Comparison of ENCODE assay signal across 20 mouse cellular contexts in the genomic region with DNA sequence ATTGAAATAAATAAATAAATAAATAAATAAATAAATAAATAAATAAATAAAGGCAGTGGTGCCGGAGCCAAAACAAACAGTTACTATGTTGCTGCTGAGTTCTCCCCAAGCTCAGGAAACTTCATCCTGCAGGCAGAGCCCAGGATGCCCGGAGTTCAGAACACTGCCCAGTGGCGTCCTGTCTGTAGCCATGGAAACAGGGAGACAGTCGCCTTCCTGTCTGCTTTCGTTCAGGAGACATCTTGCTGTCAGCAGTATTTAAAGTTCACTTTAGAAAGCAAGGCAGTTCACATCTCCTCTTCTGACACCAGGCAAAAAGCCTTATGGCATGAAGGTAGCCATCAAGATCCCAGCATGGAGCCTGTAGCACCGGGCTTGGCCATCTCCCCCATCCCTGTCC. TPM values are rescaled to one million over a fixed set of nuclear protein-coding genes. Genes with fewer than 3 reads are reported as not detected.
A peak's percentile ranks its signal among the peaks of the same experiment; 100 is the strongest.
DNase-seq lines count a peak whose midpoint lies in the region; ATAC-seq and TF ChIP-seq lines count a peak whose summit lies in the region.
"Had no signal": no experiment of that assay in that cellular context is flagged by ENCODE, and none has a peak within 500 bp of the region (broad histone marks: within the 10 kb centered on the region; RNA-seq: fewer than 3 reads in every experiment).

No protein-coding gene starts in this region.

- H3K27me3 ChIP-seq in hindbrain, postnatal 0 days (ENCODE audit: insufficient read depth, low read length) = no peaks in the 10 kb centered on the region
- H3K27me3 ChIP-seq in hindbrain, embryonic 11.5 days (ENCODE audit: control insufficient read depth, insufficient read depth, low read length) = no peaks in the 10 kb centered on the region
- no peaks in the 10 kb centered on the region for H3K27me3 ChIP-seq in midbrain, embryonic 13.5 days
- no peaks in the 10 kb centered on the region for H3K27me3 ChIP-seq in midbrain, embryonic 11.5 days (ENCODE audit: control insufficient read depth, insufficient read depth, low read length)
- no peaks in the 10 kb centered on the region for H3K27me3 ChIP-seq in liver, postnatal 0 days (ENCODE audit: insufficient read depth, low read length)
- H3K27me3 ChIP-seq: forebrain, embryonic 15.5 days had no signal

- DNase-seq in hindbrain, postnatal 0 days (ENCODE audit: low spot score) = peak; percentile 27
- DNase-seq in hindbrain, embryonic 11.5 days (ENCODE audit: low spot score) = no peak
- DNase-seq in midbrain, embryonic 11.5 days (ENCODE audit: low spot score, missing footprints) = no peak
- peak; percentile 34 for DNase-seq in embryo, embryonic 11 days
- DNase-seq in kidney, postnatal 36 days = peak; percentile 35 to 44
- DNase-seq in thymus, postnatal 0 days (ENCODE audit: low spot score) = no peak
- no peak for DNase-seq in liver, postnatal 0 days
- DNase-seq: cerebellum, adult 11 months; cerebellum, postnatal 36 days; gastrocnemius, adult 2 months; heart, adult 2 months; heart, postnatal 10 days; thymus, postnatal 36 days had no signal

- H3K4me3 ChIP-seq in hindbrain, postnatal 0 days (ENCODE audit: low read length) = no peak overlapping the region
- no peak overlapping the region for H3K4me3 ChIP-seq in hindbrain, embryonic 11.5 days (ENCODE audit: low read depth, low read length)
- no peak overlapping the region for H3K4me3 ChIP-seq in midbrain, embryonic 13.5 days (replicated peaks)
- no peak overlapping the region for H3K4me3 ChIP-seq in midbrain, embryonic 11.5 days (ENCODE audit: low read depth, low read length)
- H3K4me3 ChIP-seq in liver, postnatal 0 days (ENCODE audit: low read depth, low read length) = no peak overlapping the region
- H3K4me3 ChIP-seq: forebrain, embryonic 15.5 days; gastrocnemius, adult 2 months; heart, adult 2 months; myocyte had no signal

- TF ChIP-seq EP300 in liver, postnatal 0 days (IDR thresholded peaks at IDR 0.05; ENCODE audit: low read depth) = no peak

- no peaks in the 10 kb centered on the region for H3K9me3 ChIP-seq in hindbrain, postnatal 0 days (ENCODE audit: low read length)
- no peaks in the 10 kb centered on the region for H3K9me3 ChIP-seq in hindbrain, embryonic 11.5 days (ENCODE audit: control insufficient read depth, low read length)
- H3K9me3 ChIP-seq in midbrain, embryonic 13.5 days = no peaks in the 10 kb centered on the region
- H3K9me3 ChIP-seq in midbrain, embryonic 11.5 days (ENCODE audit: control insufficient read depth, low read length) = no peaks in the 10 kb centered on the region
- no peaks in the 10 kb centered on the region for H3K9me3 ChIP-seq in liver, postnatal 0 days (ENCODE audit: low read length)
- H3K9me3 ChIP-seq: forebrain, embryonic 15.5 days had no signal

- H3K4me2 ChIP-seq in hindbrain, postnatal 0 days (ENCODE audit: low read depth, low read length) = no peak overlapping the region
- H3K4me2 ChIP-seq in hindbrain, embryonic 11.5 days (replicated peaks; ENCODE audit: low read depth, low read length) = no peak overlapping the region
- H3K4me2 ChIP-seq in midbrain, embryonic 13.5 days (replicated peaks) = no peak overlapping the region
- H3K4me2 ChIP-seq in midbrain, embryonic 11.5 days = no peak overlapping the region
- H3K4me2 ChIP-seq in liver, postnatal 0 days (ENCODE audit: low read depth, low read length) = no peak overlapping the region
- H3K4me2 ChIP-seq: forebrain, embryonic 15.5 days; liver, embryonic 11.5 days had no signal

- 0 out of 2 replicates have a peak, but pooled peaks have one; percentile 43 for ATAC-seq in hindbrain, postnatal 0 days
- no peak for ATAC-seq in hindbrain, embryonic 11.5 days (ENCODE audit: low FRiP score)
- peak; percentile 55; the same call in 1 of the 2 replicates for ATAC-seq in midbrain, embryonic 13.5 days
- ATAC-seq in midbrain, embryonic 11.5 days (ENCODE audit: low FRiP score) = no peak
- no peak for ATAC-seq in liver, postnatal 0 days
- ATAC-seq: forebrain, embryonic 15.5 days; lung, postnatal 0 days had no signal

- TF ChIP-seq CTCF in hindbrain, postnatal 0 days (IDR thresholded peaks at IDR 0.05; ENCODE audit: low read depth) = no peak
- TF ChIP-seq CTCF in liver, postnatal 0 days (IDR thresholded peaks at IDR 0.05; ENCODE audit: low read depth) = no peak

- H3K36me3 ChIP-seq in hindbrain, postnatal 0 days (ENCODE audit: insufficient read depth, low read length) = no peaks in the 10 kb centered on the region
- H3K36me3 ChIP-seq in hindbrain, embryonic 11.5 days (ENCODE audit: control insufficient read depth, insufficient read depth, low read length) = no peaks in the 10 kb centered on the region
- H3K36me3 ChIP-seq in midbrain, embryonic 13.5 days = no peaks in the 10 kb centered on the region
- H3K36me3 ChIP-seq in midbrain, embryonic 11.5 days (ENCODE audit: control insufficient read depth, insufficient read depth, low read length) = no peaks in the 10 kb centered on the region
- no peaks in the 10 kb centered on the region for H3K36me3 ChIP-seq in liver, postnatal 0 days (replicated peaks; ENCODE audit: insufficient read depth, low read length)
- H3K36me3 ChIP-seq: forebrain, embryonic 15.5 days had no signal

- no peak overlapping the region for H3K27ac ChIP-seq in hindbrain, postnatal 0 days
- no peak overlapping the region for H3K27ac ChIP-seq in hindbrain, embryonic 11.5 days (ENCODE audit: low read depth, low read length)
- no peak overlapping the region for H3K27ac ChIP-seq in midbrain, embryonic 13.5 days
- H3K27ac ChIP-seq in midbrain, embryonic 11.5 days (ENCODE audit: low read depth, low read length) = no peak overlapping the region
- no peak overlapping the region for H3K27ac ChIP-seq in liver, postnatal 0 days (ENCODE audit: low read depth)
- H3K27ac ChIP-seq: forebrain, embryonic 15.5 days; gastrocnemius, adult 2 months; heart, adult 2 months had no signal

- H3K9ac ChIP-seq in hindbrain, postnatal 0 days (replicated peaks; ENCODE audit: low read length) = no peak overlapping the region
- no peak overlapping the region for H3K9ac ChIP-seq in hindbrain, embryonic 11.5 days (ENCODE audit: low read depth, low read length)
- no peak overlapping the region for H3K9ac ChIP-seq in midbrain, embryonic 13.5 days (replicated peaks)
- H3K9ac ChIP-seq in midbrain, embryonic 11.5 days (ENCODE audit: low read length) = no peak overlapping the region
- H3K9ac ChIP-seq in liver, postnatal 0 days (replicated peaks) = no peak overlapping the region
- H3K9ac ChIP-seq: forebrain, embryonic 15.5 days had no signal

- WGBS in hindbrain, postnatal 0 days = 15% methylated on average over 6 of the region's 6 CpGs
- 23% methylated on average over 6 of the region's 6 CpGs for WGBS in hindbrain, embryonic 11.5 days
- WGBS in midbrain, embryonic 13.5 days = 29% methylated on average over 6 of the region's 6 CpGs
- WGBS in midbrain, embryonic 11.5 days = 30% methylated on average over 6 of the region's 6 CpGs
- WGBS in liver, postnatal 0 days (ENCODE audit: insufficient replicate concordance) = 39% methylated on average over 6 of the region's 6 CpGs

- H3K4me1 ChIP-seq in hindbrain, postnatal 0 days (ENCODE audit: insufficient read depth, low read length) = no peaks in the 10 kb centered on the region
- no peaks in the 10 kb centered on the region for H3K4me1 ChIP-seq in hindbrain, embryonic 11.5 days (replicated peaks; ENCODE audit: control insufficient read depth, insufficient read depth, low read length)
- H3K4me1 ChIP-seq in midbrain, embryonic 13.5 days (replicated peaks) = peaks cover 5% of the 10 kb centered on the region
- no peaks in the 10 kb centered on the region for H3K4me1 ChIP-seq in midbrain, embryonic 11.5 days (ENCODE audit: control insufficient read depth, insufficient read depth, low read length)
- no peaks in the 10 kb centered on the region for H3K4me1 ChIP-seq in liver, postnatal 0 days (ENCODE audit: insufficient read depth)

RNA-seq across cellular contexts. Expression of a gene that starts 8.0 kb away (rescaled TPM):
- total RNA-seq in hindbrain, postnatal 0 days (2014; rRNA removed) = 27.8 and 38.6 TPM in 2 replicates
- 9.8 and 10.0 TPM in 2 replicates for polyA plus RNA-seq in hindbrain, postnatal 0 days (2015; fragmentation: Nextera tagmentation; extraction: Ambion mirVana)
- polyA plus RNA-seq in hindbrain, embryonic 11.5 days (2014; fragmentation: Nextera tagmentation; extraction: Ambion mirVana) = 13.5 and 16.8 TPM in 2 replicates
- polyA plus RNA-seq in midbrain, embryonic 13.5 days (2015; fragmentation: Nextera tagmentation; extraction: Ambion mirVana) = 20.5 and 21.2 TPM in 2 replicates
- 9.6 and 10.1 TPM in 2 replicates for polyA plus RNA-seq in midbrain, embryonic 11.5 days (2014; fragmentation: Nextera tagmentation; extraction: Ambion mirVana)
- 3.6 and 3.8 TPM in 2 replicates for polyA plus RNA-seq in thymus, postnatal 0 days (2015; fragmentation: Nextera tagmentation; extraction: Ambion mirVana)
- polyA plus RNA-seq in liver, postnatal 0 days (2015; fragmentation: Nextera tagmentation; extraction: Ambion mirVana) = 0.21 and 0.47 TPM in 2 replicates
- total RNA-seq: megakaryocyte, adult 5-6 weeks; MEL had no signal
- polyA plus RNA-seq: myocyte had no signal

Comparison
In these comparisons a context has a peak if more than half of its experiments do, and no peak if none do; other contexts are left out.
1. ATAC-seq: peak in hindbrain, postnatal 0 days (single experiment) and midbrain, embryonic 13.5 days (single experiment); none in hindbrain, embryonic 11.5 days (single experiment), midbrain, embryonic 11.5 days (single experiment) and liver, postnatal 0 days (single experiment).
2. DNase-seq: peak in hindbrain, postnatal 0 days (single experiment), embryo, embryonic 11 days (single experiment) and kidney, postnatal 36 days (2 of 2); none in hindbrain, embryonic 11.5 days (single experiment), midbrain, embryonic 11.5 days (single experiment), thymus, postnatal 0 days (single experiment) and liver, postnatal 0 days (single experiment).